Mouse (Mus musculus) left cerebral cortex, postnatal 14 days (tissue): ENCODE results near the gene Gtpbp8. TPM values are rescaled to one million over a fixed set of nuclear protein-coding genes. Genes with fewer than 3 reads are reported as not detected.

Experiments used
- DNase-seq, 2 experiments: peaks; one replicate each; pipeline ENCODE4 v3.0.0; 2021 to 2022; ENCODE audit warnings: low spot score in 2 of 2, mixed read lengths in 1 of 2
- intact Hi-C: fragments of 180-260 bp; cut with DNase I; formaldehyde crosslinking; loops from one replicate; pipeline ENCODE4 v1.15.1; 2025
- total RNA-seq, 2 experiments: library from RNA; stranded (reverse); gene quantifications; 2 replicates each; pipeline ENCODE4 v1.2.3; 2021

The Gtpbp8 gene
- total RNA-seq, 2 experiments from 2014 or later: 25.7 to 28.1 TPM

- intact Hi-C loops: loop anchor here (10.0 kb wide), 1 partner anchor 409 kb away; no protein-coding TSS in a partner anchor
- no peak for DNase-seq
Measured at GRCm38 (mm10) chr16:44735676-44736075, 10.5 kb downstream of the Gtpbp8 start.

GRCm38 (mm10) chr16:44734059-44734458 is 12.1 kb downstream of the Gtpbp8 start:
- DNase-seq: no peak
- intact Hi-C loops: loop anchor here (10.0 kb wide), 1 partner anchor 411 kb away; no protein-coding TSS in a partner anchor

DNA sequence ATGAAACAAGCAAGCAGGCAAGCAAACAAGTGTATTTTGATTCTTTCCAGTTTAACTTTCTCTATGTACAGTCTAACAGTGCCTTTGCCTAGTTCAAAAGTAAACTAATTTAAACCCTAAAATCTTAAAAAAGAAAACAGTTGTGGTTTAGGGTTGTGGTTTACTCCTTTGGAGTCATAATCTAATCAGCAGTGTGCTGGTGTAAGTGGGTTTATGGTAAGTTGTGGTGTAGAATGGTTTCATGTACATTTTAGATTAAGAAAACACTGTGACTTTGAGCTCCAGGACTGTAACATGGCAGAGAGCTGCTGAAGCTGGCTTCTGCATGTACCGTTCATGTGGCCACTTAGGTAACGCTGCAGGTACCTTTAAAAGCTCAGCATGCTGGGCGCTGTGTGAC is 18.6 kb downstream of the Gtpbp8 start:
- no peak for DNase-seq
- intact Hi-C loops: loop anchor here (10.0 kb wide), 1 partner anchor 367 kb away; the partner anchor contains the start of gene Ccdc80

- DNase-seq: peak; percentile 91 to 92
- intact Hi-C loops: loop anchor here (10.0 kb wide), 1 partner anchor 369 kb away; the partner anchor contains the start of gene Ccdc80
Measured at GRCm38 (mm10) chr16:44725286-44726223, 20.6 kb downstream of the Gtpbp8 start.

DNA sequence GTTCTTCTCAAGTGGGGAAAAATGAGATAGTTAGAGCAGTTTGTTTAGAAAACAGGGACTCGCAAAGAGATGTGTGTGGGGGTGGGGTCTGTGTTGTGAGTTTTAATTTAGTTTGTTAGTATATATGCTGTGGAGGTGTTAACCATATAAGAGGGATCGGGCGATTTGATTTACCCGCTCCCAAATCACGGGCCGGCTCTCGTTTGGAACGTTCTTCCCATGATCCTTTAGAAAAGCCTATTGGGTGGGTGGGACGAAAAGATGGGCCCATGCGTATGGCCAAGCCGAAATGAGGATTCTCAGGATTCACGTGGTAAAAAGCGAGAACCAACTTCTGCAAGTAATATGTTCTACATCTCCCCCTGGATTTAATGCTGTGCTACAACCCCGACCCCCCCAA is 21.3 kb downstream of the Gtpbp8 start:
- intact Hi-C loops: loop anchor here (10.0 kb wide), 1 partner anchor 370 kb away; the partner anchor contains the start of gene Ccdc80

DNA sequence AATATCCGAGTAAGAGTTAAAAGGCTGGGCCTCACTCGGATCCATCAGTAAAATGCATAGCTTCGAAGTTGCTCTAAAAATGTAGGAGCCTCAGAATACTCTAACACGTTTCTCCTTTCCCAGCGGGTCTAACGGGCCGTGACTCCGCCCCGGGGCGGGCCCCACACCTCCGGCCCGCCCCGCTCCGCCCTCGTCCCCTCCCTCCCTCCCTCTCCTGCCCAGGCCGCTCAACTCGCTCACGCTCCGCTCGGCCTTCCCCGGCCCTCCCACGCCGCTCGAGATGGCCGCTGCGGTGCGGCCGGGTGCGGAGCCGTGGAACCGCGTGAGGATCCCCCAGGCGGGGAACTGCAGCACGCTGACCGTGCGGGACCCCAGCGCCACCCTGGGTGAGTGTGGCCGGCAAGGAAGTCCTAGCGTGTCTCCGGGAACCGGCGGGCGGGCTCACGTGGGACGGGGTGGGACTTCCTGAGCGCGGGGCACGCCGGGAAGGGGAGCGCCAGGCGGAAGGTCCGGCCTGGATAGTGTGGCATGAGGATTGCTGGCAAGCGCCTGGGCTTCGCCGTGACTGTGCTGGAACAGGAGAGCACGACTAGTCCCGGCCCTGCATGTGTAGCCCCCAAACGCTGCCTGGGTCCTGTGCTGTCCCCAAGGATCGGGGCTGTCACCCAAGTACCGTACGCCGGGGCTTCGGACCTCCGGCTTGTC is 21.9 kb downstream of the Gtpbp8 start, which contains the start of gene Nepro:
TSS of gene Nepro (plus strand) at position 219 of the 705 bp plus-strand sequence.
- peak; percentile 91 for DNase-seq
- intact Hi-C loops: loop anchor here (10.0 kb wide), 1 partner anchor 371 kb away; the partner anchor contains the start of gene Ccdc80

More for the DNA sequence above, 21.3 kb downstream of the Gtpbp8 start:
- peak; percentile 50 to 70 for DNase-seq

DNA sequence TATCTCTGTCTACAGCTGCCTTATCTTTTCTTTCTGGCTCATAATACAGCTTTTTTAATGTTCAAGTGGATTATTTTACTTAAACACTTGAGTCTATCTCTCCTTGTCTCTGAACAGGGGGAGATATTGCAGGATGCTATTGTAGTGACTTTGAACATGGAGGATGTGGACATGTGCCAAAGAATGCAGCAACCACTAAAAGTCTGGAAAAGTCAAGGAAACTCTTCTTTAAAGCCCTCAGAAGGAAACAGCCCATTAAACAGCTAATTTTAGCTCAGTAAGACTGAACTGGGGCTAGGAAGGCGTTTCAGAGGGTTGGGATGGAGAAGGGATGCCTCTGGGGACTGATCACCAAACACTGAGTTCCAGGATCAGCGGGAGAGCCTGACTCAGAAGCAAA is 23.5 kb downstream of the Gtpbp8 start:
- intact Hi-C loops: loop anchor here (10.0 kb wide), 1 partner anchor 372 kb away; the partner anchor contains the start of gene Ccdc80
- DNase-seq: no peak

DNA sequence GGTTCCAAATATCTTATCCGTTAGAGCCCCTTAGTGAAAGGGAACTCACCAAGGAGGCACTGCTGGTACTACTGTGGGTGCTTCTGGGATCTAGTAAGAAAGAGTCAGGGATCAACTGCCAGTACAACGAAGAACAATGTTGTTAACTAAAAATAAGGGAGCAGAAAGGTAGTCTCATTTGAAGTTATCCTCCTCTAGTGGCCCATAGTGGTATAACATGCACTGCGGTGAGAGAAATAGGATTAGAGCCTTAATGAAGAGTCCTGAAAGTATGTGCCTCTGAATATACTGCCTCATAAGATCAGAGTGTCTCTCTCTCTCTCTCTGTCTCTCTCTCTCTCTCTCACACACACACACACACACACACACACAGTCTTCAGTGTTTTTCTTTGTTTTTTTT is 25.6 kb downstream of the Gtpbp8 start:
- DNase-seq: peak in 1 of 2 experiments; percentile 37
- intact Hi-C loops: loop anchor here (10.0 kb wide), 1 partner anchor 374 kb away; the partner anchor contains the start of gene Ccdc80

DNA sequence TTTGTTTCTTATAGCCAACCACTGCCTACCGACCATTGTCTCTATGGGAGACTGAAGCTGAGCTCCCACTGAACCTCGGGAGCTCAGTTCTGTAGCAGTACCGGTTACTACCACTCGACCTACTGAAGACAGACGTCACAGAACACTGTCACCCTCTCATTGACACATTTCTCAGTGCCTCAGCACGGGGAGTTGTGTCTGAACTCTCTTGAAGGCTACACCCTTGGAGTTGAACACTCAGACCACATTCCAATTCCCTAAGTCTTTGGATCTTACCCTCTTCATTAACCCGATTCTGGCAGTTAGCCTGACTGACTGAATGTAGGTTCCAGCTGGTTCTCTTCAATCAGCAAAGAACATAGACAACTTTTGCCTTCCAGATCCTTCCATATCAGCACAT is 26.8 kb downstream of the Gtpbp8 start:
- DNase-seq: no peak
- intact Hi-C loops: loop anchor here (10.0 kb wide), 1 partner anchor 235 kb away; no protein-coding TSS in a partner anchor

- intact Hi-C loops: loop anchor here (10.0 kb wide), 1 partner anchor 233 kb away; no protein-coding TSS in a partner anchor
- no peak for DNase-seq
Measured at GRCm38 (mm10) chr16:44717838-44718237, 28.3 kb downstream of the Gtpbp8 start.

- intact Hi-C loops: loop anchor here (10.0 kb wide), 1 partner anchor 232 kb away; no protein-coding TSS in a partner anchor
- no peak for DNase-seq
Measured at GRCm38 (mm10) chr16:44717141-44717634, 29.0 kb downstream of the Gtpbp8 start.

GRCm38 (mm10) chr16:44716305-44717140 is 29.6 kb downstream of the Gtpbp8 start:
- peak; percentile 53 to 63 for DNase-seq
- intact Hi-C loops: loop anchor here (10.0 kb wide), 1 partner anchor 232 kb away; no protein-coding TSS in a partner anchor

DNA sequence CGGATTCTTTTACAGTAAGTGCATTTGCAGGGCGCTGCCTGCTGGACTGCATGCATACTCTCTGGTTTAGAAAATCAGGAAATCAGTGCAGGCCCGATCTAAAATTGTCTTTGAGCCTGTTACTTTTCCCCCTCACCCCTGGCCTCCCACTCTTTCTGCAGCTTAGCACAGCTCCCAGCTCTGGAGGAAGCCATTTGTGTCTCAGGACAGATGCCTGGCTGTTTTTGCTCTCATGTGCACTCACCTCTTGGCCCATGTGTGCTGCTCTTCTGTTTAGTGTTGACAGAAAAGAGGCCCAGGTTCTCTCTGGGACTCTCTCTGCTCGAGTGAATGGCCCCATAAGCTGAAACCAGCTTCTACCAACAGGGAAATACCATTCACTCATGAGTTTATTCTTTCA is 42.7 kb downstream of the Gtpbp8 start:
- DNase-seq: no peak
- intact Hi-C loops: no loop called here

DNA sequence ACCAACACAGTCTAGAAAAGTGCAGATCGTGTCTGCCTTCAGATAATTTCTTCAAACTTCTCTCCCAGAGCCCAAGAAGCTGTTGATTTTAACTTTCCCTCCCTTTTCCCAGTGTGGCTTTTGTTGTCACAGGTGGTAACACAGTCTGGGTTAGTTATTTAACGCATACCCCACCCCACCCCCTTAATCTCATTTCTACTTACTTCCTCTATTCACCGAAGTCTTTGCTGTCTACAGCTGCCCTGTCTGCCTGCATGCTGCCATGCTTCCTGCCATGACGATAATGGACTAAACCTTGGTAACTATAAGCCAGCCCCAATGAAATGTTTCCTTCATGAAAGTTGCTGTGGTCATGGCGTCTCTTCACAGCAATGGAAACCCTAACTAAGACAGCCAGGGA is 43.9 kb downstream of the Gtpbp8 start:
- intact Hi-C loops: no loop called here
- no peak for DNase-seq

- DNase-seq: no peak
- intact Hi-C loops: no loop called here
Measured at GRCm38 (mm10) chr16:44701155-44701554, 45.0 kb downstream of the Gtpbp8 start.

DNA sequence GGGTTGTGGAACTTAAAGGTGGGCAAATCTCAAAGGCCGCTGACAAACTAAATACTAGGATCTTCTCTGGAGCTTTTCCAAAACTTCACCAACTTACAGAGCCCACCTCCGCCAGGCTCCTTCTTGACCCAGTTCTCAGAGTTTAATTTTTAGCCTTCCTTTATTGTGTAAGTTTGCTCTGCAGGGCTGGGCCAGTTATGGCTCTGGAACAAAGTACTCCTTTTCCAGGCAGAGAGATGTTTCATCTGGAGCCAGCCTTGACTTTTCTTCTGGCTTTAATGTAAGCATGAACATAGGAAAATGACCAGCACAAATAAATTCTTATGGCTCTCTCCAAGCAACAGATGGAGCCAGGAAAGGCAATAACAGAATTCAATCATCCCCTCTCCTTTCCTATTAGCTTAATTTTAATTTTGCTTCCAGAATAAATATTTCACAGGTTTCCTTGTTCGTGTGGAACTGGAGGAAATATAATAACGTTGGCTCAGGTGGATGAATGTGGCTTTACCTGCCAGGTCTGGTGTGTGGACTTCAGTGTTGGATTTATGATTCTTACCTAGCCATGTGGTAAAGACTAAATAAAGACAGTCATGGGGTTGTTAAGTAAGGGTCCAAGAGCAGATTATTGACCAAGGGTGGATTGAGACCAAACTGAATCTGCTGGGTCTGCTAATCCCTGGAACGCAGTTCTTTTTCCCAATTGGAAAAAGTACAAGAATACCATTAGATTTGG is 48.5 kb downstream of the Gtpbp8 start:
- intact Hi-C loops: no loop called here
- no peak for DNase-seq

- DNase-seq: no peak
- intact Hi-C loops: no loop called here
Measured at GRCm38 (mm10) chr16:44695859-44696620, 50.1 kb downstream of the Gtpbp8 start.
